Mouse (Mus musculus) spleen, adult 18-20 months (tissue): Measurements from ENCODE around the gene Tmem210.

Experiments
- DNase-seq, 2 experiments: peaks; one replicate each; pipeline ENCODE4 v3.0.0; 2022; ENCODE audit warnings: mixed read lengths in 2 of 2

Tmem210 gene

GRCm38 (mm10) chr2:25265897-25266656 lies 21.9 kb upstream of the Tmem210 start:
- DNase-seq, result no peak

GRCm38 (mm10) chr2:25266720-25267119 lies 21.2 kb upstream of the Tmem210 start:
- no peak for DNase-seq

- no peak for DNase-seq
Observed at GRCm38 (mm10) chr2:25267241-25267640, 20.7 kb upstream of the Tmem210 start.

- DNase-seq, result no peak
Observed at GRCm38 (mm10) chr2:25267746-25268309, 20.1 kb upstream of the Tmem210 start.

GRCm38 (mm10) chr2:25271827-25272511 lies 16.0 kb upstream of the Tmem210 start, which contains the start of the genes Ssna1 and Anapc2:
Gene Ssna1, minus strand, starts transcription at chr2:25272438.
Gene Anapc2, plus strand, starts transcription at chr2:25272478.
- DNase-seq, result peak; percentile 95 to 98

- no peak for DNase-seq
Observed at GRCm38 (mm10) chr2:25272515-25272914, 15.4 kb upstream of the Tmem210 start.

GRCm38 (mm10) chr2:25273010-25273409 lies 14.9 kb upstream of the Tmem210 start:
- DNase-seq, result no peak

GRCm38 (mm10) chr2:25278928-25279882 lies 8.7 kb upstream of the Tmem210 start:
- peak; percentile 59 to 81 for DNase-seq

- no peak for DNase-seq
Observed at GRCm38 (mm10) chr2:25285551-25285950, 2.4 kb upstream of the Tmem210 start.

GRCm38 (mm10) chr2:25286314-25286713 lies 1.6 kb upstream of the Tmem210 start:
- no peak for DNase-seq

GRCm38 (mm10) chr2:25286837-25287636 lies 908 bp upstream of the Tmem210 start:
- no peak for DNase-seq

- no peak for DNase-seq
Observed at GRCm38 (mm10) chr2:25288734-25289345, 895 bp downstream of the Tmem210 start.

GRCm38 (mm10) chr2:25289651-25290050 lies 1.7 kb downstream of the Tmem210 start, which contains the start of gene Lrrc26:
Gene Lrrc26, plus strand, starts transcription at chr2:25289915.
- no peak for DNase-seq

GRCm38 (mm10) chr2:25290101-25290815 lies 2.3 kb downstream of the Tmem210 start:
- DNase-seq, result no peak

GRCm38 (mm10) chr2:25290816-25291130 lies 2.8 kb downstream of the Tmem210 start:
- DNase-seq, result no peak

GRCm38 (mm10) chr2:25291184-25292053 lies 3.5 kb downstream of the Tmem210 start:
- no peak for DNase-seq

- no peak for DNase-seq
Observed at GRCm38 (mm10) chr2:25292054-25292544, 4.2 kb downstream of the Tmem210 start.

- DNase-seq, result peak; percentile 22 to 82
Observed at GRCm38 (mm10) chr2:25292856-25293255, 4.9 kb downstream of the Tmem210 start.

GRCm38 (mm10) chr2:25293706-25294105 lies 5.8 kb downstream of the Tmem210 start:
- DNase-seq, result no peak
